Comparison of ENCODE assay signal across 8 mouse cellular contexts in the genomic region with DNA sequence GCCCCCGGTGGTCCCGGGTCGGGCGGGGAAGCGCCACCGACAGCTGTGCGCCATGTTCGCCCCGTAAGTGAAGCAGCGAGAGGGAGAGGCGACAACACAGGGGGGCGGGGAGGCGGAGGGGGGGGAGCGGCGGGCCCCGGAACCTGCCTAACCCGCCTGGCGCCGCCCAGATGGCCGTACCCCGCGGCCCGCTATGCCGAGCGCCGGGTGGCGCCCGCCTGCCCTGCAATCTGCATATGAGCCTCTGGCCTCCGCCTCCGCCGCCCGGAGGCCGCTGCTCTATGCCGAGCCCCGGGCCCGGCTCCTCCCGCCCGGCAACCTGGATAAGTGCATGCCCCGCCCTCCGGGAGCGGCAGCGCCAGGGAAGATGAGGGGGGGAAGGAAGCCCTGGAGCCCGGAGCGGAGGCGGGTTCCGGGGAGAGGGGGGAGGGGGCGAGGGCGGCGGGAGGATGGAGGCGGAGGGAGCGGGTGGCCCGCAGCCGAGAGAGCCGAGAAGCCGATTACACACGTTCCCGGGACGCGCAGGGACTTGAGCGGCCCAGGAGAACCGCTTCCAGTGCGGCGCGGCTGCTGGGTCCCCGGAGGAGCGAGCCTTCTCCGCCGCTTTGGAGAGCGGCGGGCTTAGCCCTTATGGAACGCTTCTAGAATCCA. TPM values are rescaled to one million over a fixed set of nuclear protein-coding genes. Genes with fewer than 3 reads are reported as not detected.
A peak's percentile ranks its signal among the peaks of the same experiment; 100 is the strongest.
DNase-seq lines count a peak whose midpoint lies in the region; ATAC-seq lines count a peak whose summit lies in the region.

Gene Kmt2a, minus strand, starts transcription at position 76 of the 651 bp plus-strand sequence.

- peak; percentile 70 for ATAC-seq in hindbrain, embryonic 12.5 days (ENCODE audit: low FRiP score)

- no peaks in the 10 kb centered on the region for H3K9me3 ChIP-seq in hindbrain, embryonic 12.5 days (replicated peaks)

- peak within 1 kb of the TSS; percentile 100 for H3K27ac ChIP-seq in hindbrain, embryonic 12.5 days

- DNase-seq in NIH3T3 (ENCODE audit: low read depth), result peak; percentile 97
- DNase-seq in cerebellum, postnatal 10 days, result peak; percentile 99 to 100
- peak; percentile 94 to 98 for DNase-seq in frontal cortex, postnatal 10 days (ENCODE audit: low spot score in 2 of 2)
- DNase-seq in layer of hippocampus, postnatal 25 days (ENCODE audit: extremely low spot score in 1 of 2, low spot score in 1 of 2), result peak; percentile 100
- peak; percentile 94 for DNase-seq in lung, postnatal 25 days (ENCODE audit: low spot score)
- DNase-seq in retina, embryonic 14.5 days (ENCODE audit: low spot score), result peak; percentile 98
- DNase-seq in thymus, postnatal 4 days, result peak; percentile 98

- no peaks in the 10 kb centered on the region for H3K27me3 ChIP-seq in hindbrain, embryonic 12.5 days

- H3K4me2 ChIP-seq in hindbrain, embryonic 12.5 days (replicated peaks), result peak within 1 kb of the TSS; percentile 82

- peaks cover 41% of the 10 kb centered on the region for H3K4me1 ChIP-seq in hindbrain, embryonic 12.5 days

- WGBS in hindbrain, embryonic 12.5 days, result under 1% methylated on average over 63 of the region's 71 CpGs

- H3K9ac ChIP-seq in hindbrain, embryonic 12.5 days, result peak within 1 kb of the TSS; percentile 86

- peak within 1 kb of the TSS; percentile 68 for H3K4me3 ChIP-seq in hindbrain, embryonic 12.5 days

- no peaks in the 10 kb centered on the region for H3K36me3 ChIP-seq in hindbrain, embryonic 12.5 days

RNA-seq across cellular contexts. Expression of gene Kmt2a, which starts in this region (rescaled TPM):
- polyA plus RNA-seq in hindbrain, embryonic 12.5 days (2016; fragmentation: Nextera tagmentation; extraction: Ambion mirVana), result 29.5 and 33.2 TPM in 2 replicates
- 10 to 100 TPM; 46.7 to 64.4 TPM for total RNA-seq in layer of hippocampus, postnatal 25 days (2021)

Comparison
In these comparisons a context has a peak if more than half of its experiments do, and no peak if none do; other contexts are left out.
1. Peak in every context shown above with its lines: DNase-seq, ATAC-seq, H3K4me3 ChIP-seq and H3K27ac ChIP-seq.